Mouse (Mus musculus) hindbrain, embryonic 13.5 days (tissue): Measurements from ENCODE around the gene Hist1h4c. TPM values are rescaled to one million over a fixed set of nuclear protein-coding genes. Genes with fewer than 3 reads are reported as not detected.
"Not testable (repeated sequence)": the region's sequence is repeated elsewhere in the genome, so short reads cannot be mapped to it uniquely, and the experiment has no call there.

ENCODE experiments used
- ATAC-seq: fragments of 200-750 bp; cut with Nextera tagmentation; 2 replicates; pipeline ENCODE4 v1.8.0; 2017; ENCODE audit warnings: moderate TSS enrichment; ENCODE audit not compliant: low FRiP score
- H3K27ac ChIP-seq: fragments of 300-500 bp; sonication (generic); 2 replicates; pipeline ENCODE4 v1.5.1; 2015; ENCODE audit warnings: inconsistent platforms, mild to moderate bottlenecking, moderate library complexity
- H3K27me3 ChIP-seq: fragments of 300-500 bp; sonication (generic); 2 replicates; pipeline ENCODE4 v1.6.1; 2015; ENCODE audit warnings: mild to moderate bottlenecking, inconsistent platforms
- H3K36me3 ChIP-seq: fragments of 300-500 bp; sonication (generic); 2 replicates; pipeline ENCODE4 v1.6.1; 2015; ENCODE audit warnings: mild to moderate bottlenecking, inconsistent platforms
- H3K4me1 ChIP-seq: fragments of 300-500 bp; sonication (generic); replicated peaks from 2 replicates; pipeline ENCODE4 v1.6.1; 2015; ENCODE audit warnings: inconsistent platforms
- H3K4me2 ChIP-seq: fragments of 300-500 bp; sonication (generic); 2 replicates; pipeline ENCODE4 v1.6.1; 2015; ENCODE audit warnings: inconsistent platforms, mild to moderate bottlenecking, moderate library complexity
- H3K4me3 ChIP-seq: fragments of 300-500 bp; sonication (generic); 2 replicates; pipeline ENCODE4 v1.5.1; 2015; ENCODE audit warnings: mild to moderate bottlenecking, inconsistent platforms
- H3K9ac ChIP-seq: fragments of 300-500 bp; sonication (generic); 2 replicates; pipeline ENCODE4 v1.6.1; 2015; ENCODE audit warnings: mild to moderate bottlenecking, inconsistent platforms
- H3K9me3 ChIP-seq: fragments of 300-500 bp; sonication (generic); 2 replicates; pipeline ENCODE4 v1.6.1; 2016; ENCODE audit warnings: inconsistent platforms
- WGBS: fragments of 180-500 bp; shearing (Covaris S2); methylation state at CpG from one replicate; pipeline ENCODE4 v1.1.7; 2015; 5-methylcytosine and 5-hydroxymethylcytosine counted together
- polyA plus RNA-seq: library from polyadenylated mRNA; unstranded; fragments of >200 nt; fragmentation: Nextera tagmentation; extraction: Ambion mirVana; gene quantifications from 2 replicates; pipeline ENCODE4 v1.2.1, GENCODE M21; 2015

Hist1h4c gene
- 3.9 and 4.4 TPM in 2 replicates for polyA plus RNA-seq

DNA sequence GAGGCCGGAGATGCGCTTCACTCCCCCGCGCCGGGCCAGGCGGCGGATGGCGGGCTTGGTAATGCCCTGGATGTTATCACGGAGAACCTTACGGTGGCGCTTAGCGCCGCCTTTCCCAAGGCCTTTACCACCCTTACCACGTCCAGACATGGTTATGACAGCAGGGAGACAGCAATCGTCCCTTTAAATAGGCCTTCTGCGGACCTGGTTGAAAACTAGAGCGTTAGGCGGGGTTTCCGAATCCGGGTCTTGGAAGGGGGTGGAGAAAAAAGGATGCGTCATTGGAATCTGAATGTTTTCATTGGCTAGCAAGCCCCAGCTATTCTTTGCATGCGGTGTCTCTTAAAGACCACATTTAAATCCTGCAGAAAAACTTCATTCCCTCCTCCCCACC is at the start of gene Hist1h4c:
Gene Hist1h4c (minus strand): TSS at position 155 of the 394 bp plus-strand sequence.
- under 1% methylated on average over 18 of the region's 22 CpGs for WGBS
- Histone ChIP-seq H3K4me3 (peak within 1 kb of the TSS; percentile 45), H3K4me1 (peaks cover 11% of the 10 kb centered on the region), H3K27ac (peak within 1 kb of the TSS; percentile 91), H3K36me3 (no peaks in the 10 kb centered on the region), H3K27me3 (no peaks in the 10 kb centered on the region), H3K9me3 (no peaks in the 10 kb centered on the region), H3K4me2 (peak within 1 kb of the TSS; percentile 68), H3K9ac (peak within 1 kb of the TSS; percentile 71)
- peak; percentile 97 for ATAC-seq

DNA sequence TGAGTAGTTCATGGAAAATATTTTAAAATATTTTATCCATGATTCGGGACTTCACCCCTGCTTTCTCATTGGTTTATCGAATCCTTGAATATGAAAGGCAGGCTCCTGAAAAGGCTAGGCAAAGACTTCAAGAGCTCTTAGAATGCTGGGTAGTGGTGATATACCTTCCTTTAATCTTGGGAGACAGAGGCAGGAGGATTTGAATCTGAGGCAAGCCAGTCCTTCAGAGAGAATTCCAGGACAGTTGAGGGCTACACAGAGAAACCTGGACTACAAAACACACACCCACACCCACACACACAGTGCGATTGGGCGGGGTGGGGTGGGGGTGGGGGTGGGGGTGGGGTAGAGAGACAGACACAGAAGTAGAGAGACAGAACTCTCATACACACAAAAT is 49.6 kb upstream of the Hist1h4c start:
- no peaks in the 10 kb centered on the region for H3K36me3 ChIP-seq
- peaks cover 16% of the 10 kb centered on the region for H3K4me1 ChIP-seq
- H3K27me3 ChIP-seq = no peaks in the 10 kb centered on the region
- H3K27ac ChIP-seq = peak overlapping the region; percentile 90; the same call in 1 of the 2 replicates
- no peak overlapping the region for H3K4me3 ChIP-seq
- H3K9ac ChIP-seq = no peak overlapping the region
- 7% methylated on average over 4 of the region's 4 CpGs for WGBS
- peak overlapping the region; percentile 65 for H3K4me2 ChIP-seq
- no peak for ATAC-seq
- H3K9me3 ChIP-seq = no peaks in the 10 kb centered on the region

DNA sequence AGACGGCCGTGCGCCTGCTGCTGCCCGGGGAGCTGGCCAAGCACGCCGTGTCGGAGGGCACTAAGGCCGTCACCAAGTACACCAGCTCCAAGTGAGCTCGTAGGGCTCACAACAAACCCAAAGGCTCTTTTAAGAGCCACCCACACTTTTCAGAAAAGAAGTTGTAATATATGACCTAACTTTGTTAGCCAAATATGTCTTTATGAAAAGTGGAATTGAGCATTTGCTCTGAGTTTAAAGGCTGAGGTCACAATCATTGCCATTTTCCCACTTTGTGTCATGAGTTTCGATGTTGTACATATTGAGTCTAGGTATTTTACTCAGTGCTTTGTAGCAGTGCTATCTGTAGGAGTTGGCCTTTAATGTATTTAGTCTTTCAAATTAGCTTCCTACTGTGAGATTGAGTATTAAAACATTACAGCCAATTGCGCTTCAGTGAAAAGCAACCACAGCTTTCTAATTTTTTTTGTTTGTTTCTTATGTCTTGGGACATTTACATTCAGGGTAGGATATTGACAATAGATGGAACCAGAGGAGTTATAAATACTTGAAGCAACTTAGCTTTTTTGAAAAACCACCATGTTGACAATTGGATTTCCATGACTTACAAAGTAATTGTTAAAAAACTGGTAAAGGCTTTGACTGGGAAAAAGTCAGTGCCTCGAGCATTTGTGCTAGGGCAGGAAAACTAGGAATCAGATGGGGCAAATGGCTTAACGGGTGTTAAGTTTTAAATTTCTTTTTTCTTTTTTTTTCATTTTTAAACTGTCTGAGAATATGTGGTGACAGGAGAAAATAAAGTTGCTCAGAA is 49.0 kb upstream of the Hist1h4c start:
- H3K36me3 ChIP-seq = no peaks in the 10 kb centered on the region
- H3K27me3 ChIP-seq = no peaks in the 10 kb centered on the region
- no peak; the same call in 1 of the 2 replicates for ATAC-seq
- H3K27ac ChIP-seq = peak overlapping the region; percentile 90
- H3K4me2 ChIP-seq = peak overlapping the region; percentile 65
- H3K4me3 ChIP-seq = peak overlapping the region; percentile 35
- 1% methylated on average over 13 of the region's 13 CpGs for WGBS
- H3K9ac ChIP-seq = peak overlapping the region; percentile 66
- no peaks in the 10 kb centered on the region for H3K9me3 ChIP-seq
- H3K4me1 ChIP-seq = peaks cover 13% of the 10 kb centered on the region

DNA sequence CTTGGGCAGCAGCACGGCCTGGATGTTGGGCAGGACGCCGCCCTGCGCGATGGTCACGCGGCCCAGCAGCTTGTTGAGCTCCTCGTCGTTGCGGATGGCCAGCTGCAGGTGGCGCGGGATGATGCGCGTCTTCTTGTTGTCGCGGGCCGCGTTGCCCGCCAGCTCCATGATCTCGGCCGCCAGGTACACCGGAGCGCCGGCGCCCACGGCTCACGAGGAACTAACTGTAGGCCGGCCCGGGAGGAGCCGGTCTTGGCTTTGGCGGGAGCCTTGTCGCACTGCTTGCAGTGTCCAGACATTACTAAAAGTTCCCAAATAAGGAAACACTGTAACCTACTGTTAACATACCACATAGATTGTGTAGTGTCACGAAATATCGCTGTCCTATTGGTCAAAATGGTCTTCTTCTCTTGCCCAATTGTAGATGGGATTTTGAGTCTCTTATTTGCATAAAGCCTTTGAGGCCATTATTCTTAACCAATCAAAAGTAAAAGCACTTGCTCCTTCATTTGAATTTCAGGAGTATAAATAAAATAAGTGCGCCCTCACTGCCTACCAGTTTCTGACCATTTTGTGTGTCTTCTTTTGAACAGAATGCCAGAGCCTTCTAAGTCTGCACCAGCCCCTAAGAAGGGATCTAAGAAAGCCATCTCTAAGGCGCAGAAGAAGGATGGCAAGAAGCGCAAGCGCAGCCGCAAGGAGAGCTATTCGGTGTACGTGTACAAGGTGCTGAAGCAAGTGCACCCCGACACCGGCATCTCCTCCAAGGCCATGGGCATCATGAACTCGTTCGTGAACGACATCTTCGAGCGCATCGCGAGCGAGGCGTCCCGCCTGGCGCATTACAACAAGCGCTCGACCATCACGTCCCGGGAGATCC is 48.2 kb upstream of the Hist1h4c start, which contains the start of gene Hist1h2bb:
Gene Hist1h2bb (plus strand): TSS at position 534 of the 880 bp plus-strand sequence.
- WGBS = under 1% methylated on average over 45 of the region's 58 CpGs
- H3K9me3 ChIP-seq, H3K27me3 ChIP-seq, H3K36me3 ChIP-seq: not testable (repeated sequence)
- H3K27ac ChIP-seq = peak within 1 kb of the TSS; percentile 95
- ATAC-seq = peak; percentile 94
- peak within 1 kb of the TSS; percentile 42 for H3K4me3 ChIP-seq
- H3K4me2 ChIP-seq = peak within 1 kb of the TSS; percentile 65
- H3K9ac ChIP-seq = peak within 1 kb of the TSS; percentile 66
- peaks cover 13% of the 10 kb centered on the region for H3K4me1 ChIP-seq

DNA sequence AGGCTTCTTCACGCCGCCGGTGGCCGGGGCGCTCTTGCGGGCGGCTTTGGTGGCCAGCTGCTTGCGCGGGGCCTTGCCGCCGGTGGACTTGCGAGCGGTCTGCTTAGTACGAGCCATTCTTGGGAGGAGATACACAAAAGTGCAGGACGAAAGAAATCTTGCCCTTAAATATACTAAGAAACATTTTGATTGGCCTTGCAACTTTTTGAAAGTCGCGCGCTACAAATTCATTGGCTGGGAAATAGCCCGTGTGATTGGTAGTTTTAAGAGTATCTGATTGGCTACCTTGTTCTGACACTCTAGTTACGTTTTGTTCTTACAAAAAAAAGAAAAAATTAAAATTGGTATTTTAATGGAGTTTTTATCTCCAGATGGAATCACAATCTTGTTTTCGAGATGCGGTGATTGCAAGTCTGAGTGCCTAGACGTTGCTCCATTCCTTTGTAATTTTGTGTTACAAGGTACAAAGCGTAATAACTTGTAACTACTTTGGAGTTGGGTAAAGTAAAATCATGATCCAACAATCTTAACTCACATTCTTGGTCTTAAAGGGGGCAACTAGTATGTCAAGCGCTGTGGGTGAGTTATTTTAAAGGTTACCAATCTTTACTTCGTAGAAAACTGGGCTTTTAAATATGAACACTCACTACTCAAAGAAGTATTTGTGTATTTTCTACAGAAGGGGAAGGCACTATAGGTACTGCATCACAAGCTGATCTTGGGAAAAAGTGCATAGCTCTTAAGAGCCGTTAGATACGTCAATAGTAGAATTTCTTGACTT is 47.3 kb upstream of the Hist1h4c start, which contains the start of gene Hist1h3c:
Gene Hist1h3c (minus strand): TSS at position 222 of the 781 bp plus-strand sequence.
- ATAC-seq = peak; percentile 74
- H3K27me3 ChIP-seq = no peaks in the 10 kb centered on the region

DNA sequence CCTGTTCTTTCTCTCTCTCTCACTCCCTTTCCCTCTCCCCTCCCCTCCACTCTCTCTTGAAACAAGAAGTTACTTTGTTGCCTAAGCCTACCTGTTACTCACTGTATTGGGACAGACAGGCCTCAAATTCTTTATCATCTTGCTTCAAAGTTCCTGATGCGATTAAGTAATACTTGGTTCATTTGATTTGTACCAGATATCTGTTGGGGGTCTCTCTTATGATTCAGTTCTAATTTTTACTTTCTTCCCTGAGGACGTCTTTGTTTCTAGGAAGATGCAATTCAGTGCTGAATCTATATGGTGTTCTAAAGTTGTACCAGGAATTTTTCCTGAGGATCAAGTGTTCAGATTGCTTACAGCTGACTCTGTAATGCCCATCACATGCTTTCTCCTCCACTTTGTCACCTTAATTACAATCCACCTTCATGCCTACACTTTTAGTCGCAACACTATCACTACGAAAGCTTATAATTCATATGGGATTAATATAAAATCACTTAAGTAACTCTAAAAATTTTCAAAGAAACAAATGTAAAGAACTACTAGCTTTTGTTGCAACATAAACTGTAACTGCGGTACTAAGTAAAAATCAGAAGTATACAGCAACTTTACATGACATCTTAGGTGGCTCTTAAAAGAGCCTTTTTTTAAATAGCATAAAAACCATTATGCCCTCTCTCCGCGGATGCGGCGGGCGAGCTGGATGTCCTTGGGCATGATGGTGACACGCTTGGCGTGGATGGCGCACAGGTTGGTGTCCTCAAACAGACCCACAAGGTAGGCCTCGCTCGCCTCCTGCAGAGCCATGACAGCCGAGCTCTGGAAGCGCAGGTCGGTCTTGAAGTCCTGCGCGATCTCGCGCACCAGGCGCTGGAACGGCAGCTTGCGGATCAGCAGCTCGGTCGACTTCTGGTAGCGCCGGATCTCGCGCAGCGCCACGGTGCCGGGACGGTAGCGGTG is 46.4 kb upstream of the Hist1h4c start:
- Histone ChIP-seq H3K4me3 (peak overlapping the region; percentile 30), H3K4me2 (peak overlapping the region; percentile 65), H3K4me1 (peaks cover 20% of the 10 kb centered on the region), H3K27me3 (no peaks in the 10 kb centered on the region), H3K36me3 (no peaks in the 10 kb centered on the region), H3K9ac (no peak overlapping the region), H3K9me3 (no peaks in the 10 kb centered on the region), H3K27ac (no peak overlapping the region)
- ATAC-seq = no peak
- 2% methylated on average over 15 of the region's 36 CpGs for WGBS

More for the DNA sequence above, 47.3 kb upstream of the Hist1h4c start, which contains the start of gene Hist1h3c:
- Histone ChIP-seq H3K36me3 (no peaks in the 10 kb centered on the region), H3K4me1 (peaks cover 13% of the 10 kb centered on the region), H3K27ac (peak within 1 kb of the TSS; percentile 95), H3K9ac (peak within 1 kb of the TSS; percentile 58; the same call in 1 of the 2 replicates), H3K4me3 (peak within 1 kb of the TSS; percentile 42), H3K4me2 (peak within 1 kb of the TSS; percentile 65), H3K9me3 (no peaks in the 10 kb centered on the region)
- under 1% methylated on average over 24 of the region's 28 CpGs for WGBS

DNA sequence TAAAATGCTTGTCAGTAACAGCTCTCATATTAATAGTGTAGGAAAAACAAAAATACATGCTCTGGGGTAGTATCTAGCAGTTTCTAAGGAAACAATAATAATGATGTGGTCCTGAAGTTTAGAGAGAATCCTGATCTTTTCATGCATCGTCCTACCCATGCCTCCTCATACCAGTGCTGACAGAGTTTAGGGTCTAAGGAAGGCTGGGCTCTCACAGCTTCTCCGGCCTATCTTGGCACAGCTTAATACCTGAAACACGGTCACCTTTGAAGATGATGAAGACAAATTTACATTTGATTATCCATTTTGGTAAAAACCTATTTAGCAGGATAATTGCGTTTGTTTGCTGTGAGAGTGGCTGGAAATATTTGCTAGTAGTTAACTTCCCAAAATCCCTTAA is 45.7 kb upstream of the Hist1h4c start:
- Histone ChIP-seq H3K27ac (no peak overlapping the region), H3K27me3 (no peaks in the 10 kb centered on the region), H3K36me3 (no peaks in the 10 kb centered on the region), H3K4me3 (peak overlapping the region; percentile 30; the same call in 1 of the 2 replicates), H3K9me3 (no peaks in the 10 kb centered on the region), H3K9ac (no peak overlapping the region), H3K4me2 (no peak overlapping the region), H3K4me1 (peaks cover 26% of the 10 kb centered on the region)
- WGBS = 52% methylated on average over 4 of the region's 4 CpGs
- no peak for ATAC-seq

DNA sequence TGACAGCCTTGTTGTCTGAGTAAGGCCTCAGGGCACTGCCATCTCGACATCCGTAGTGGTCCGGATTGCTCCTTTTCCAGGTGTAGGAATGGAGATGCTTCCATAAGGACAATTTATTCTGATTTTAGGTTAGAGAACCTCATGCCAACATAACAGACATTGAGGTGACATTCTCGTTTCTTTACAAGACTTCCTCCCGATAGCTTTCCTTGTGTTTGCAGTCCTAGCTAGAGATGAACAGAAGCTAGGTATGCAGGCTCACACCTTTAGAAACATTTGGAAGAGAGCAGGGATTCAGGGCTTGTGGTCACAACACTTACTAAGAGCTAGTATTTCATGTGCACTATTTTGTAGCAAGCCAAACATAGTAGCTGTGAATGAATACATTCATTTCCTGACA is 45.0 kb upstream of the Hist1h4c start:
- H3K4me2 ChIP-seq = no peak overlapping the region
- 85% methylated on average over 5 of the region's 5 CpGs for WGBS

DNA sequence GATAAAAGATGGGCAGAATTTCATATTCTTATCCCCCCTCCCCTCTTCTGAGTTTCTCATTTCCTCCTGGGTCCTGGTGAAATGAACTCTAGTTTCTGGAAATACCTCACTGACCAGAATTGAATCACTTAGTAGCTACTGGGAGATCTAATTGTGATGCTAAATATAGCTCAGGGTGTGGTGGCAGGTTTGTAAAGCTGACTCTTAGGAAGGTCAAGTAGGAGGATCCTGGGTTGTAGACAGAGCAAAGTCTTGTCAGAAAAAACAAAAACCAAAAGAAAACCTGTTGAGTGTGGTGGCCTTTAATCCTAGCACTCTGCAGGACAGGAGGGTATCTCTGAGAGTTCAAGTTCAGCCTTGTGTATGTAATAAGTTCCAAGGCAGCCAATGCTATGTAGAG is 43.8 kb upstream of the Hist1h4c start:
- ATAC-seq = no peak
- Histone ChIP-seq H3K4me3 (no peak overlapping the region), H3K9me3 (no peaks in the 10 kb centered on the region), H3K9ac (no peak overlapping the region), H3K4me1 (peaks cover 25% of the 10 kb centered on the region), H3K27ac (no peak overlapping the region), H3K36me3 (no peaks in the 10 kb centered on the region), H3K4me2 (no peak overlapping the region), H3K27me3 (no peaks in the 10 kb centered on the region)

More for the DNA sequence above, 45.0 kb upstream of the Hist1h4c start:
- H3K4me3 ChIP-seq = no peak overlapping the region
- no peaks in the 10 kb centered on the region for H3K27me3 ChIP-seq
- H3K4me1 ChIP-seq = peaks cover 31% of the 10 kb centered on the region
- no peaks in the 10 kb centered on the region for H3K9me3 ChIP-seq
- no peak for ATAC-seq
- H3K27ac ChIP-seq = no peak overlapping the region
- no peak overlapping the region for H3K9ac ChIP-seq
- no peaks in the 10 kb centered on the region for H3K36me3 ChIP-seq

DNA sequence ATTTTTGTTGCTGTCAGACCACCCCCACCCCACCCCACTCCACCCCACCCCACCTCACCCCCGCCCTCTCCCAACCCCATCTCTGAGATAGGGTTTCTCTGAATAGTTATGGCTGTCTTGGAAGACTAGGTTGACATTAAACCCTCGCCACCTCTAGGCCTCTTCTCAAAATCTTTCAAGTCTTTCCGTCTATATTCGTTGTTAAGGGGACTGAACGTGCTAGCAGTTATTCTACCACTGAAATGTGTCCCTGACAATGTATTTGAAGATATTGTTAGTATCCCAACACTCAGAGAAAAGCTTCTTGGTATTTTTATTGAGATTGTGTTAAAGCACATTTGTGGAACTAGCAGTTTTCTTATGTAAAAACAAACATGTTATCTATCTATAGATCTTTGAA is 42.7 kb upstream of the Hist1h4c start:
- peaks cover 23% of the 10 kb centered on the region for H3K4me1 ChIP-seq
- no peaks in the 10 kb centered on the region for H3K27me3 ChIP-seq
- H3K4me3 ChIP-seq = no peak overlapping the region
- peak overlapping the region; percentile 94; the same call in 1 of the 2 replicates for H3K4me2 ChIP-seq
- no peaks in the 10 kb centered on the region for H3K9me3 ChIP-seq
- no peak overlapping the region for H3K27ac ChIP-seq
- H3K9ac ChIP-seq = no peak overlapping the region
- no peaks in the 10 kb centered on the region for H3K36me3 ChIP-seq
- 72% methylated on average over 5 of the region's 5 CpGs for WGBS
- no peak for ATAC-seq
